Mouse (Mus musculus): ENCODE measurements at regions not wholly inside any gene's neighbourhood (a gene's known extent, or its start where the extent isn't known, plus 50 kb on each side); places are given as distances from the start of the nearest gene placed in this dataset.

- TF ChIP-seq CTCF (IDR thresholded peaks at IDR 0.05; ENCODE audit: low read depth, low read length): no peak
- no peak for TF ChIP-seq POLR2A (IDR thresholded peaks at IDR 0.05; ENCODE audit: borderline replicate concordance, low read depth, low read length)
Measured at GRCm38 (mm10) chr11:31781605-31782004, 90.4 kb upstream of the Cpeb4 start.
